Mouse (Mus musculus) liver, embryonic 14.5 days (tissue): ENCODE measurements around the gene Pdzd9.

ENCODE experiments used
- CTCF ChIP-seq: IDR thresholded peaks from 2 replicates; pipeline ENCODE4 v1.5.1; 2016; ENCODE audit warnings: antibody characterized with exemption, low read depth, control low read depth
- EP300 ChIP-seq: IDR thresholded peaks from 2 replicates; pipeline ENCODE4 v1.6.1; 2016; ENCODE audit warnings: antibody characterized with exemption, low read depth

DNA sequence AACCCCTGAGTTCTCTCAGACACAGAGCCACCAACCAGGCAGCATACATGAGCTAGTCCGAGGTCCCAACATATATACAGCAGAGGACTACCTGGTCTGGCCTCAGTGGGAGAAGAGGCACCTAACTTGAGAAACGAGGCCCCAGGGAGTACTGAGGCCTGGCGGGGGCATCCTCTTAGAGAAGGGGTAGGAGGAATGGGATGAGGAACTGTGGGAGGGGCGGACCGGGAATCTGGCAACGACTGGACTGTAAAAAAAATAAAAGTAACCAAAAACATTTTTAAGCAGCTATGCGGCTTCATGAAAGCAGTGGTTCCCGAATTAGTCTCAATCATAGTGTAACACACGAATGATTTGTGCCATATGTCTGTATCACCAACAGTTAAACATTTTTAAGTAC is 35.8 kb downstream of the Pdzd9 start:
- TF ChIP-seq EP300 = no peak
- no peak for TF ChIP-seq CTCF
